Mouse (Mus musculus) heart, embryonic 16.5 days (tissue): ENCODE data around the gene Gm10203. TPM values are rescaled to one million over a fixed set of nuclear protein-coding genes. Genes with fewer than 3 reads are reported as not detected.
A peak's percentile ranks its signal among the peaks of the same experiment; 100 is the strongest.

ENCODE experiments used
- ATAC-seq: fragments of 200-750 bp; cut with Nextera tagmentation; replicated peaks from 2 replicates; pipeline ENCODE4 v1.8.0; 2017; ENCODE audit warnings: moderate number of reproducible peaks; ENCODE audit not compliant: insufficient read depth, low FRiP score; ENCODE audit errors: extremely low read depth
- H3K27ac ChIP-seq: fragments of 300-500 bp; sonication (generic); 2 replicates; pipeline ENCODE4 v1.5.1; 2014; ENCODE audit warnings: mild to moderate bottlenecking, low read length, control low read depth, moderate library complexity
- H3K27me3 ChIP-seq: fragments of 300-500 bp; sonication (generic); 2 replicates; pipeline ENCODE4 v1.6.1; 2014; ENCODE audit warnings: low read length, mixed read lengths; ENCODE audit not compliant: control insufficient read depth, insufficient read depth
- H3K36me3 ChIP-seq: fragments of 300-500 bp; sonication (generic); 2 replicates; pipeline ENCODE4 v1.6.1; 2014; ENCODE audit not compliant: control insufficient read depth, insufficient read depth
- H3K4me1 ChIP-seq: fragments of 300-500 bp; sonication (generic); 2 replicates; pipeline ENCODE4 v1.6.1; 2014; ENCODE audit warnings: low read length, mixed read lengths; ENCODE audit not compliant: control insufficient read depth, insufficient read depth
- H3K4me2 ChIP-seq: fragments of 300-500 bp; sonication (generic); 2 replicates; pipeline ENCODE4 v1.6.1; 2014; ENCODE audit warnings: low read depth, mild to moderate bottlenecking, control low read depth, low read length
- H3K4me3 ChIP-seq: fragments of 300-500 bp; sonication (generic); 2 replicates; pipeline ENCODE4 v1.5.1; 2014; ENCODE audit warnings: mild to moderate bottlenecking, control low read depth, low read length
- H3K9ac ChIP-seq: fragments of 300-500 bp; sonication (generic); 2 replicates; pipeline ENCODE4 v1.6.1; 2014; ENCODE audit warnings: low read length, control low read depth
- H3K9me3 ChIP-seq: fragments of 300-500 bp; sonication (generic); replicated peaks from 2 replicates; pipeline ENCODE4 v1.6.1; 2016; ENCODE audit warnings: low read length; ENCODE audit not compliant: control insufficient read depth
- WGBS: fragments of 180-500 bp; shearing (Covaris S2); extraction: QIAGEN DNeasy Blood & Tissue Kit; methylation state at CpG from one replicate; pipeline ENCODE4 v1.1.7; 2014; 5-methylcytosine and 5-hydroxymethylcytosine counted together
- polyA plus RNA-seq: library from polyadenylated mRNA; unstranded; fragments of >200 nt; fragmentation: Nextera tagmentation; extraction: Ambion mirVana; gene quantifications from 2 replicates; pipeline ENCODE4 v1.2.1, GENCODE M21; 2015

Gm10203 gene
- polyA plus RNA-seq, 1 experiment from 2014 or later = not detected

GRCm38 (mm10) chr6:149141393-149142173, 11.6 kb downstream of the Gm10203 start:
- peak; percentile 91 for ATAC-seq

GRCm38 (mm10) chr6:149145143-149145542, 15.2 kb downstream of the Gm10203 start:
- Histone ChIP-seq H3K4me3 (no peak overlapping the region), H3K27me3 (no peaks in the 10 kb centered on the region), H3K9ac (no peak overlapping the region), H3K4me1 (peaks cover 7% of the 10 kb centered on the region), H3K4me2 (no peak overlapping the region), H3K9me3 (no peaks in the 10 kb centered on the region), H3K36me3 (peaks cover 7% of the 10 kb centered on the region; the same call in 1 of the 2 replicates), H3K27ac (no peak overlapping the region)
- 93% methylated on average over 1 of the region's 1 CpGs for WGBS
- no peak for ATAC-seq

More at GRCm38 (mm10) chr6:149141393-149142173, 11.6 kb downstream of the Gm10203 start:
- Histone ChIP-seq H3K36me3 (peaks cover 7% of the 10 kb centered on the region; the same call in 1 of the 2 replicates), H3K9ac (peak overlapping the region; percentile 84), H3K4me2 (peak overlapping the region; percentile 87), H3K4me1 (peaks cover 7% of the 10 kb centered on the region), H3K27me3 (no peaks in the 10 kb centered on the region), H3K27ac (peak overlapping the region; percentile 67), H3K9me3 (no peaks in the 10 kb centered on the region), H3K4me3 (peak overlapping the region; percentile 78)
- 4% methylated on average over 36 of the region's 36 CpGs for WGBS

DNA sequence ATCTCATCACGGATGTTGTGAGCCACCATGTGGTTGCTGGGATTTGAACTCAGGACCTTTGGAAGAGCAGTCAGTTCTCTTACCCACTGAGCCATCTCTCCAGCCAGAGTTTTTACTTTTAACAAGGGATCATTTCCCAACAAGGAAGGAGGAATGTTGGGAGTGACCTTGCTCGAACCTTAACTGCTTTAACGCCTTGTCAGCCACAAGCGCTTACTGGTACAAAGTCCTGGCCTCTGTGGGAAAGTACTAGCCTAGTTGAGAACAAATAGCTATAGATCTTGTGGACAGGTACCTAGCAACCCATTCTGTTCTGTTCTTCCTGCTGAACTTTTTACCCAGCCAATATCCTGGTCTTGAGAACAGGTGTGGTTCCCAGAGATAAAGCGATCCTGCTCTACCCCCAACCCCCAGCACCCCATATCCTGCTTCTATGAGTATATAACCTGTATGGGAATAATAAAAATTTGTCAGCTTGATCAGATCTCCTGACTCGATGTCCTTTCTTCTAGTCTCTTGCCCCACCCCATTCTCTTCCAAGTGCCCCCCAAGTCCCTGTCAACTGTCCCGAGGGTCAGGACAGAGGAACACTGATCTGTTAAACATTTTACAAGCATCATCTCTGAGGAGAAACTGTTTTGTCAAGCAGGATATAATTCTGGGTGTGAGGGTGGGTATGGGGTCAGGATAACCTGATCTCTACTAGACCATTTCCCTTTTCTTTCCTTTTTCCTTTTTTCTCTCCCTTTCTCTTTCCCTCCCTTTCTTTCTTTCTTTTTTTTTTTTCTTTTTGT, 18.7 kb downstream of the Gm10203 start:
- WGBS = 74% methylated on average over 7 of the region's 7 CpGs
- no peaks in the 10 kb centered on the region; the same call in 1 of the 2 replicates for H3K4me1 ChIP-seq
- ATAC-seq = no peak

GRCm38 (mm10) chr6:149152119-149152518, 22.1 kb downstream of the Gm10203 start:
- H3K27me3 ChIP-seq = no peaks in the 10 kb centered on the region
- no peak for ATAC-seq
- WGBS = 89% methylated on average over 2 of the region's 2 CpGs
- no peaks in the 10 kb centered on the region for H3K9me3 ChIP-seq
- H3K4me3 ChIP-seq = no peak overlapping the region
- no peak overlapping the region for H3K4me2 ChIP-seq
- no peak overlapping the region for H3K9ac ChIP-seq
- peaks cover 3% of the 10 kb centered on the region; the same call in 1 of the 2 replicates for H3K36me3 ChIP-seq
- peaks cover 4% of the 10 kb centered on the region for H3K4me1 ChIP-seq
- H3K27ac ChIP-seq = no peak overlapping the region

More for the DNA sequence above, 18.7 kb downstream of the Gm10203 start:
- no peaks in the 10 kb centered on the region for H3K27me3 ChIP-seq
- no peaks in the 10 kb centered on the region for H3K9me3 ChIP-seq
- peaks cover 7% of the 10 kb centered on the region; the same call in 1 of the 2 replicates for H3K36me3 ChIP-seq
- H3K9ac ChIP-seq = no peak overlapping the region
- no peak overlapping the region for H3K4me3 ChIP-seq
- H3K4me2 ChIP-seq = no peak overlapping the region
- H3K27ac ChIP-seq = no peak overlapping the region

DNA sequence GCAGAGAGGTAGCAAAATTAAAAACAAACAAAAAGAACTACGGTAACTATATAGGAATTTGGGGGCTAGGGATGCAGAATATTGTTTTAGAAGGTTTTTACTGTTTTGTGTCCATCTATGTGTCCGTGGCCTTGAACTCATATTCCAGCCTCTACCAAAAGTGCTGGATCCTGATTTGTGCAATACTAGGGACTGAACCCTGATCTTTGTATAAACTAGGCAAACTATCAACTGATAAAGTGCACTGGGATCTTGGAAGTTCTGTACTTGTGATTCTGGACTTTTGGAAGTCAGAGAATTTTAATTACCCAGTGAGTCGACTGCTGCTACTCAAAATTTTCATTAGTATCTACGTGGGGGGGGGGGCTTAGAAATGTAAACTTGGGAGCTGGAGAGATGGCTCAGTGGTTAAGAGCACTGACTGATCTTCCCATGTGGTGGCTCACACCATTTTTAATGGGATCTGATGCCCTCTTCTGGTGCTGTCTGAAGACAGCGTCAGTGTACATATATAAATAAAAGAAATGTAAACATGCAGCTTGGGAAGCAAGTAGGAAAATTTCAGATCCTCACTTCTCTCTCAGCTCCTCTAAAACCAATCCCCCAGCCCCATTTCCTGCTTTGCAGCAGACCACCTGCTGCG, 23.6 kb downstream of the Gm10203 start:
- WGBS = 33% methylated on average over 6 of the region's 6 CpGs
- no peak overlapping the region; the same call in 1 of the 2 replicates for H3K27ac ChIP-seq
- no peak overlapping the region for H3K4me3 ChIP-seq
- no peak for ATAC-seq
- peaks cover 3% of the 10 kb centered on the region; the same call in 1 of the 2 replicates for H3K36me3 ChIP-seq
- no peaks in the 10 kb centered on the region for H3K9me3 ChIP-seq
- no peak overlapping the region for H3K4me2 ChIP-seq
- H3K4me1 ChIP-seq = peaks cover 4% of the 10 kb centered on the region
- H3K27me3 ChIP-seq = no peaks in the 10 kb centered on the region
- no peak overlapping the region for H3K9ac ChIP-seq

- no peak for ATAC-seq
- no peak overlapping the region for H3K4me3 ChIP-seq
- H3K27me3 ChIP-seq = no peaks in the 10 kb centered on the region
- WGBS = 19% methylated on average over 8 of the region's 8 CpGs
- H3K9ac ChIP-seq = no peak overlapping the region
- H3K4me1 ChIP-seq = peaks cover 4% of the 10 kb centered on the region
- H3K36me3 ChIP-seq = peaks cover 3% of the 10 kb centered on the region; the same call in 1 of the 2 replicates
- no peak overlapping the region for H3K4me2 ChIP-seq
- H3K27ac ChIP-seq = no peak overlapping the region; the same call in 1 of the 2 replicates
- H3K9me3 ChIP-seq = no peaks in the 10 kb centered on the region
Observed at GRCm38 (mm10) chr6:149154116-149155030, 24.4 kb downstream of the Gm10203 start.

DNA sequence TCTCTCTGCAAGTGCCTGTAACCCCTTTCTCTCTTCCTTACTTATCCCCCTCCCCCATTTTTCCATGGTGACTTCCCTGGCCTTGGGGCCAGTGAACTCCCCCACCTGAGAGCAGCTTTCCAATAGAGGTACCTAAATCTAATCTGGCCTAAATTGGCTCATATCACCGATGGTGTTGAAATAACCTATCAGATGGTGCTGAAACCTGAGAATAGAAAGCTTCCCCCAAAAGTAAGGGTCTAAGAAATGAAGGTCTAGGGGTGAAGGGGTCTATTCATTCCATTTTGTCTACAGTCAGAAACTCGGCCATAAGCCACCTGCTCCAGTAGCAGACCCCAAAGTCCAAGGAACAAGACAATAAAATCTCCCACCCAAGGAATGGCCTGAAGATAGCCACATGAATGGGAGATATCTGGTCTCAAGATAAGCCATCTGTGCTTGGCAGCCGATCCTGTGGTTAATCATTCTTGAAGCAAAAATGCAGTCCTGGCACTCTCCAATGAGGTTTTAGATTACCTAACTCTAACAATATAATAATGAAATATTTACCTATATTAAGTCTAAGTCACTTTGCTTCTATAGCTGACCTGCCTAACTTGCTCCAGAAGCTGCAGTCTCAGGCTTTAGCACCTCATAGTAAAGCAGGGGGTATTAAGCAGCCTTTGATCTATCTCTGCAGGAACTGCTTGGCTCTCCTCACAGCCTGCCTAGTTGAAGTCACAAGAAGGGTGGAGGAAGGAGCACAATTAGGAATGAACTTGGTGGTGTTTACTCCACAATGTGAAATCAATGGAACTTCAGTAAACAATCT, 25.3 kb downstream of the Gm10203 start:
- Histone ChIP-seq H3K27me3 (no peaks in the 10 kb centered on the region), H3K9me3 (no peaks in the 10 kb centered on the region), H3K4me1 (peaks cover 4% of the 10 kb centered on the region), H3K9ac (no peak overlapping the region), H3K27ac (no peak overlapping the region), H3K4me3 (no peak overlapping the region), H3K36me3 (peaks cover 3% of the 10 kb centered on the region; the same call in 1 of the 2 replicates), H3K4me2 (no peak overlapping the region)
- no peak for ATAC-seq
- WGBS = 33% methylated on average over 3 of the region's 3 CpGs
